Mouse (Mus musculus) heart, postnatal 10 days (tissue): ENCODE data around the gene Cspg4. TPM values are rescaled to one million over a fixed set of nuclear protein-coding genes. Genes with fewer than 3 reads are reported as not detected.

ENCODE experiments used
- total RNA-seq, 2 experiments: library from RNA; stranded (reverse); gene quantifications; 2 replicates each; pipeline ENCODE4 v1.2.3; 2021

The Cspg4 gene
- total RNA-seq, 2 experiments from 2014 or later = 42.6 to 43.4 TPM

Other genes starting within 250 kb of the Cspg4 start
- 1 to 10 TPM; 2.1 to 2.3 TPM for gene Lingo1, start 68.6 kb upstream of the Cspg4 start, total RNA-seq
- gene Odf3l1, start 354 bp upstream of the Cspg4 start, total RNA-seq = under 1 TPM in 1 of 2 experiments, not detected in 1; 0.32 TPM
- gene Snx33, start 63.3 kb downstream of the Cspg4 start, total RNA-seq = 10 to 100 TPM; 11.5 to 13.1 TPM
- 10 to 100 TPM; 45.5 to 48.7 TPM for gene Imp3, start 72.4 kb downstream of the Cspg4 start, total RNA-seq
- gene Snupn, start 85.8 kb downstream of the Cspg4 start, total RNA-seq = 1 to 10 TPM; 8.8 to 9.1 TPM
- 10 to 100 TPM; 21.2 to 21.8 TPM for gene Ptpn9, start 129.9 kb downstream of the Cspg4 start, total RNA-seq
- gene Sin3a, start 207.0 kb downstream of the Cspg4 start, total RNA-seq = 10 to 100 TPM; 33.6 to 46.7 TPM